Mouse (Mus musculus) lung, postnatal 36 days (tissue): Measurements from ENCODE around the gene Klk7.

Experiments
- DNase-seq: peaks from one replicate; pipeline ENCODE4 v3.0.0; 2022; ENCODE audit warnings: mixed read lengths

Gene Klk7

DNA sequence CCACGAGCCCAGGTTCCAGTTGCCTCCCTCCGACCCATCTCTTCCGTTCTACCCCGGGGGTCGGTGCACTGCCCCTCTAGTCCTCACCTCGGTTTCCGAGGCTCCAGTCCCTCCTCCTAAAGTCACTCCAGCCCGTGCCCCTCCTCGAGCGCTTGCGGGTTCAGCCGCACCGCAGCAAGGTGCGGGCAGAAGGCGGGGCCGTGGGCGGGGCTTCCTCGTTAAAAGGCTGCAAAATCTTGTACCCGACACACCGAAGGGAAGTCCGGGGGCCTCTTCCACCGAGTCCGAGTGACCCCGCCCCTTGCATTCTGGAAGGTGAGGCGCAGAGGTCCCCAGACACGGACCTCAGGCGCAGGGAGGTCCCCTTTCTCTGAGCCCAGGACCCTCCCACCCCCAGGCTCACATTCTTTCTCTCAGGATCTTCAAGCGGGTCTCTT, 13.7 kb upstream of the Klk7 start, which contains the start of gene Klk8:
Gene Klk8 (plus strand): TSS at position 245 of the 437 bp plus-strand sequence.
- DNase-seq: peak; percentile 55

DNA sequence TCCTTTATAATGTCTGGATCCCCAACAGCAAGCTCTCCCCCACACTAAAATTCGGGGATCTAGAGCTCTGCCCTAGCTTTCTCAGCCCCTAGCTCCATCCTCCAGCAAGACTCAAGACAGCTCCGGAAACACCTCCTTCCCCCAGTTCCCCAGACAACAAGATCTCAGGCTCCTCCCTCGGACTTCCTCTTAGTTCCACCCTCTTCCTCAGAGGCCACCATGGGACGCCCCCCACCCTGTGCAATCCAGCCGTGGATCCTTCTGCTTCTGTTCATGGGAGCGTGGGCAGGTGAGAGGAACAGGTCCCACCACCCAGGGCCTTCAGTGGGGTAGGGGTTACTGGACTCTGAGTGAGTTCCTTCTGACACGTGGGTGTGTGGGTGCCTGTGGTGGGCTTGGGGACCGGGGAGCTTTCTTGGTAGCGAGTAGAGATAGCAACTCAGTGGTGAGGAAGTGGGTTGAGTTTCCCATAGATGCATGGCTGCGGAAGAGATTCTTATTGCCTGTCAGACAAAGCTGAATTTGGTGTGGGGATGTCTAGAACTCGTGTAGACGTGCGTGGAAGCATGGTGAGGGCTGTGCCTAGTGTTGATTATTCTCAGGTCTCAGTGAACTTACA, 13.1 kb upstream of the Klk7 start:
- DNase-seq: peak; percentile 57

DNA sequence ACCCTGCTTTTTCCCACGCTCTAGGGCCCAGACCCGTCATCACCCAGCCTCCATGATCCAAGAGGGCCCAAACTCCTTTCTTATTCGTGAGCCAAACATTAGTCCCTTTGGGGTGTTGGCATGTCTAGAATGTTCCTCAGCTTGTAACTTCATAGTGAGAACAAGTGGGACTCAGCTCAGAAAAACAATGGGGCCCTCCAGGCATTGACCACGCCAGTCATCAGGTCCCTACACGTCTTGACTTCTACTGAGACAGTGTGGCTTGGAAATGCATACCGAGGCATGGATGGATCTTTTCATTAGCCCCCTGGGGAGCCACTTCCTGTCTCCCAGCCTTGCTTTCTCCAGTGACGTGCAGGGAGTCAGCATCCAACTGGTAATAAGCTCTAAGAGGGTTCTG, 11.2 kb upstream of the Klk7 start:
- DNase-seq: no peak

DNA sequence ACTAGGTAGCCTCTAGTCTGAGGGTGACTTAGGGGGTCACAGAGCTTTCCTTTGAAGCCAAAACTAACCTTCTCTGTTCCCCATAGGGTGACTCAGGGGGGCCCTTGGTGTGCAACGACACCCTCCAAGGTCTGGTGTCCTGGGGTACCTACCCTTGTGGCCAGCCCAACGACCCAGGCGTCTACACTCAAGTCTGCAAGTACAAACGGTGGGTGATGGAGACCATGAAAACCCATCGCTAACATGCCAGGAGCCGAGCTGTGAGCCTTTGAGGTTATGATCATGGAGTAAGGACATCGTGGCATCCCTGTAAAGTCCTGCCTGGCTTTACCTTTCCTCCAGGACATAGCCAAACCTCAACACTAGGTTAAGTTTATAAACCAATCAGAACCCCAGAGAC, 4.1 kb downstream of the Klk7 start:
- DNase-seq: no peak

DNA sequence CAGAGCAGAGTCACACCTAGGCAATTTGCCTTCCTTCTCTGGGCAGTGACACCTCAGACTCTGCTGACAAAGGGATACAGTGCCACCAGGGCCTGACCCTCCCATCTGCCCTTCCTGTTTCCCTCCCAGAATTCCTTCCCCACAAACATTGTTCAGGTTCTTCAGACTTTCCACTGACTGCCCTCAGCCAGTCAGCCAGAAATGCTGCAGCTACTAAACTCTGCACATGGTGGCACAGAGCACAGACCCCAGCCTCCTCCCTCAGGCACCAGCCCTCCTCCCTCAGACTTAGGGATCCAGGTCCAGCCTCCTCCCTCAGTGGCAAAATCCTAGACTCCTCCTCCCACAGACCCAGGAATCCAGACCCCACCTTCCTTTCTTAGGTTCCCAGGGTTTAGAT, 5.7 kb downstream of the Klk7 start:
- no peak for DNase-seq

DNA sequence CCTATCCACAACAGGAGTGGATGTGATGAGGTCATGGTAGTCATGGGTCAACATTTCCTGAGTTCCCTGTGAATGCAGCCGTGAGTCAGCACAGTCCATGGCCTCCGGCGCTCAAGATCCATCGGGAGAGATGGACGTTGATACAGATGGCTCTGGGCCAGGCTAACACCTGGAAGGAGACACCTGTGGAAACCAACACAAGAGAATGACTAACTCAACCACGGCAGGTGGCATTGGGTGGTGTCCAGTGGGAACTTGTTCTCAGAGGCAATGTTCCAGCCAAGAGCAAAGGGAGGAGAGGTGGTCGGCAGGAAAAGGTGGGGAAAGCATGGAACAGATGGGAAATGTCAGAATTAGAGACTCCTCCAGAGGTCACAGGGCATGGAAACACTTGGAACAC, 10.5 kb downstream of the Klk7 start:
- DNase-seq: no peak

DNA sequence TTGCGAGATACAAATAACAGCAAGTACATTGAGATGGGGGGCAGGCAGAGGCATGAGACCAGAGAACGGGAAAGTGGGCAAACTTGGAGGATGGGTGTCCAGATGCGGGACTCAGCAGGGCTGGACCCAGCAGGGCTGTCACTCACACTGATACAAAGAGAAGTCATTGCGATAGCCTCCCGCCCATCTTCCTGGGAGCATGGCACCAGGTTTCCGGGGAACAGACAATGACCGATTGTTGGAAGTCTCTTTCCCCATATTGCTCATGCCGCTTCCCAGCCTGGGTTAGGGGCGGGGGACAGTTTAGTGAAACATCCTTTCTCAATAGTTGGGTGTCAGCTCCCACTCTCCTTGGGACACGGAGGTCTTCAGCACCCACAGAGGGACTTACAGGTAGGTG, 13.1 kb downstream of the Klk7 start, which contains the start of gene Klk6:
Gene Klk6 (plus strand): TSS at position 301 of the 400 bp plus-strand sequence.
- DNase-seq: no peak

DNA sequence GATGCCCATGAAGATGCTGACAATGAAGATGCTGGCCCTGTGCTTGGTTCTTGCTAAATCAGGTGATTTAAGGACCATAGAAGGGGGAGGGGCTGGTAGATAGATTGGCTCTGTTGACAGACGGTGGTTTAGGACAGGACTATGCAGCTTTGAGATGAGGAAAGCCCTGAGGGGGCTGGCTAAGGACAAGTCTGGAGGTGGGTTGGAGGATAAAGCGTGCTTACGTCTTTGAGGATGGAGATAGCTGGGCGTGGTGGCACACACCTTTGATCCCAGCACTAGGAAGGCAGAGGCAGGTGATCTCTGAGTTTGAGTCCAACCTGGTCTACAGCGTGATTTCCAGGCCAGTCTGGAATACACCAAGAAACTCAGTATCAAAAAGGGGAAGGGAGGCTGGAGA, 15.0 kb downstream of the Klk7 start:
- DNase-seq: no peak

DNA sequence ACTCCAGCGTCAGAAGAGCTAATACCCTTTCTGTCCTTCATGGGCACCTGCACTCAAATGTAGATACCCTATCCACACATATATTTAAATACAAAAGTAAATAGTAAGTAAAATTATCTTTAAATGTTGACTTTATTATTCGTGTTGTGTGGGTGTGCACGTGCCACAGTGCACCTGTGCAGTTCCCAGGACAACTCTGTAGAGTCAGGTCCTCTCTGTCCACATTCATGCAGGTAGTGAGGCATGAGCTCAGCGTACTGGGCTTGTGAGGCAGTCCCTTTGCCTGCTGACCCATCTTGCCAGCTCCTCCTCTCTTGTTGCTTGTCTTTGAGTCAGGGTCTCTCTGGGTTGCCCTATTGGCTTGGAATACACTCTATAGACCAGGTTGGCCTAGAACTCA, 16.6 kb downstream of the Klk7 start:
- no peak for DNase-seq

DNA sequence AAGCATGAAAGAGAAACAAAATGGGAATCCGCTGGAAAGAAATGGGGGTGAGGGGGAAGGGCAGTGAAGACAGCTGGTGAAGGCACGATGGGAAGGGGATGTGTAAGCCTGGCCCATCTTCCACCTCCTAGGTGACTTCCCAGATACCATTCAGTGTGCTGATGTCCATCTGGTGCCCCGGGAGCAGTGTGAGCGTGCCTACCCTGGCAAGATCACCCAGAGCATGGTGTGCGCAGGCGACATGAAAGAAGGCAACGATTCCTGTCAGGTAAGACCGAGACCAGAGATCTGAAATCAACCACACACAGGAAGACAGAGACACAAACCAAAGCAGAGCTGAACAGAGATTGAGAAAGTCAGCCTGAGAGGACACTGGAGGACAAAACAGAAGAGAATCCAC, 17.9 kb downstream of the Klk7 start:
- DNase-seq: no peak

DNA sequence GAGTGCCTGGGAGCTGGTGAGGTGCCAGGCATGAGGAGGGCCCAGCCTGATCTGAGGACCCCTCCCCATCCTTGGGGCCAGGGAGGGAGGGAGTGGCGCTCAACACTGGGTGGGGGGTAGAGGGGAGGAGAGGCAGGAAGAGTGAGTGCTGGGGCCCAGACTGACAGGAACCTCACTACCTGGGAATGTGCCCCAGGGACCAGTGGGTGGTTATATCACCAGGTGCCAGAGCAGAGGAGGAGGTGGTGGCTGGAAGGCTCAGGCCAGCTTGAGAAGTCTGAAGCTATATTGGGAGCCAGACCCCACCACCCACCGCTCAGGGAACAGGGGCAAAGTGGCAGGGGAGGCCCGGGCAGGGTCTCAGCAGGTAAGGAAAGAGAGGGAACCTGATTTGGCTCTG, 30.6 kb downstream of the Klk7 start, which contains the start of gene Klk5:
Gene Klk5 (plus strand): TSS at position 271 of the 400 bp plus-strand sequence.
- DNase-seq: no peak

DNA sequence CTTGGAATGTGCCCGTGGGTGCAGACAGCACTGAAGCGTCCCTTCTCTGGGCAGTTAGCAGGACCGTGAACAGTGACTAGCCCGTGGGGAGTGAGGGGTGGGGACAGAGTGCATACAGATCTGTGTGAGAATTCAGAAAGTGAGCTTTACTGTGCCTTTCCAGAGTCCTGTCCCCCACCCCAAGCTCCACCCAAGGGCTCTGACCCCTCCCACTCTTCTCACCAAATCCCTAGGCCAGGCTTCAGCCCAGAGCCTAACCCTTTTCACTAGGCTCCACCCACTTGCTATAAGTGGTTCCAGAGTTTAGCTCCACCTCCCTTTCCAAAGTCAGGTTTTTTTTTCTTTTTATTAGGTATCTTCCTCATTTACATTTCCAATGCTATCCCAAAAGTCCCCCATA, 32.7 kb downstream of the Klk7 start:
- DNase-seq: no peak

DNA sequence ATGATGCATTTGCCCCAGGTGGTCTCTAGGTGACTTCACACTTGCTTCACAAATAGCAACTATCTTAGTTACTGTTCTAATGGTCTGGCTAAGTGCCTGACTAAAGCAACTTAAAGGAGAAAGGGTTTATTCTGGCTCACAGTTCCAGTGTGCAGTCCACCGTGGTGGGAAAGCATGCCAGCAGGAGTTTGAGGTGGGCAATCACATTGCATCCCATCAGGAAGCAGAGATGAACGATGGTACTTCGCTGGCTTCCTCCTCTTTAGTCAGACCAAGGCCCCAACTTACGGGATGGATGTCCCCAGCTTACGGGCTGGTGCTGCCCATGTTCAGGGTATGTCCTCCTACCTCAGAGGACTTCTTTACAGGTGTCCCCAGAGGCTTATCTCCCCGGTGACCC, 40.5 kb downstream of the Klk7 start:
- no peak for DNase-seq

DNA sequence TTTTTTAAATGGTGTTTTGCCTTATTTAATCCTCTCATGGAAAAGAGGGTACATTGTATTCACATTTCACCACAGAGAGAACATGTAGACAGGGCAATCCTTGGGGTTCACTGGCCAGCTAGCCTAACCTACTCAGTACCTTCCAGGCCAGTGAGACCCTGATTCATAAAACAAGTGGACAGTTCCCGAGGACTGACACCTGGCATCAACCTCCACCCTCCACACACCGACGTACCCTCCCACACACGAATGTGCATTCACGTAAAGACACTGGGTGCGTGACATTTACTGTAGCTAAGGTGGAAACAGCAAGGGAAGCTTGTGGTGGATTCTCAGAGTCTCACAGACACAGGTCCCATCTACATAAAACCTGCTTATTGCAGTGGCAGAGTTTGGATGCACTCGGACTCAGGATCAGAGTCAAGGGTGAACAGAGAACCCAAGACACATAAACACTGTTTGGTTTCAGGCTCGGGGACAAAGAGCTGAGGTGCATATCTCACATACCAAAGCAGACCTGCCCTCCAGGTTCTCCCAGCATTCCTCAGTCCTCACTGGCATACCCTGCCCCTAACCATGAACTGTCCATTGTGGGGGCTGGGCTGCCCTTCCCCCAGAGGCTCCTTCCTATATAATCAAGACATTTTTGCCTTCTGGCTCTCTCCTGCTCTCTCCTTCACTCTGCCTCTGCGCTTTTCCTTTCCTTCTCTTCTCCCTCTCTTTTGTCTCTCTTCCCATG, 43.7 kb downstream of the Klk7 start:
- no peak for DNase-seq

DNA sequence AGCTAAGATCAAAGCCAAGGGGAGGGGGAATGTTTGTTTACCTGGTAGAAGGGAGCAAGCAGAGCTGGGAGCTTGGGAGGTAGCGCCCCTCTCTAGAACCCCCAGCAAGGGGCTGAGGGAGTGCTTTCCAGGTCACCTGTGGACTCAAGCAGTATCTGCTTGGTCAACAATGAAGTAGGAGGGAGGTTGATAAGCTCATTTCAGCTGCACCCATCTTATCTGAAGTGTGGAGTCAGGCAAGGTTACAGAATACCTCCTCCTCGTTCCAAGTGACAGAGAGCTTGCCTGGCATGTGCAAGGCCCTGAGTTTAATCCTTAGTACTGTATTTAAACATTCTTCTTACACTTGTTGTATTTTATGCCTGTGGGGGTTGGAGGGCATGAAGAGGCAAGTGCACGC, 44.6 kb downstream of the Klk7 start:
- DNase-seq: no peak

DNA sequence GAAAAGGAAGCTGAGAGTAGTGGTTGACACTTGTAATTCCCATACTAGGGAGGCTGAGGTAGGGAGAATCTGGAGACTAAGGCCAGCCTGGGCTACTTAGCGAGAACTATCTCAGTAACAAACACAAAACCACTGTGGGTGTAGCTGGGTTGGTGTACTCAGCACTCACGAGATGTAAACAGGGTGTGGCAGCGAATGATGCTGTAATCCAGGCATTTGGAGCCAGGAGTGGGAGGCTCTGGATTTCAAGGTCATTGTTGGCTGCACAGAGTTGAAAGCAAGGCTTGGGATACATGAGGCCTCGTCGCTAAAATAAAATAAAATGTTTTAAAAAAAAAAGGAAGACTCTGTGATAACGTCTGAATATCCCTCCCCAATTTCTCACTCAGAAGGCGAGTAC, 45.2 kb downstream of the Klk7 start:
- DNase-seq: no peak

DNA sequence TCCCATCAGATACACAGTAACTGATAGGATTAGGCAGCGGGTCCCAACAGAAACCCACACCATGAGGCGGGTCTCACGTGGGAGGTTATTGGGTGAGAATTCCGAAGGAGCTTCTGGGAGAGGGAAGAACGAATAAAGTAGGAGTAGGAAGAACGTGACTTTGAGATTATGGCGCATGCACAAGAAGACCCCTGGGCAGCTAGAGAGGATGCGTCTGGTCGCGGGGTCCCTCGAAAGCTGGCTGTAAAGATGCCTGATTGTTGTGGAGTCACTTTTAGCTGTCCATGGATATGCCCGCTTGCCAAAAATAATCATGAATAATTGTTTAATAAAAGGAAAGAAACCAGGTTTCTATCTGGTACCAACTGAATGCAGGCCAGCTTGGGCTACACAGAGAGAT, 46.4 kb downstream of the Klk7 start:
- DNase-seq: no peak

DNA sequence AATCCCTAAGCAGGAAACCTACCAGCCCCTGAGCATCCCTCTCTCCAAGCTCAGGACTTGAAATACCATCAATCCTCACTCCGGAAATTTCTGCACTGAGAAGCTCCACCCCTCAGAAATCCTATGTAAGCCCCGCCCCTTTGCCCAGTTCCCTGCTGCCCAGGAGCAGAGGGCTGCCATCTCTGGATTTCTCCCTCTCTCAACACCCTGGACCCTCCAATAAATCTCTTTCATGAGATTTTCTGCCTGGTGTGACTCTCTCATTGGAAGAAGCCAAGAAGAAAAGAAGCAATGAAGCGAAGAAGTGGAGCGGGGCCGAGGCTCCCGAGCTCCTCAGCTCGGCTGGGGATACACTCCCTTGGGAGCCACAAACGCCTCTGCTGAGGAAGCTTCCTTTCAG, 49.3 kb downstream of the Klk7 start:
- no peak for DNase-seq
